Mouse (Mus musculus): ENCODE results near the gene Gm21170. TPM values are rescaled to one million over a fixed set of nuclear protein-coding genes. Genes with fewer than 3 reads are reported as not detected.
"Not testable (repeated sequence)": the region's sequence is repeated elsewhere in the genome, so short reads cannot be mapped to it uniquely, and the experiment has no call there.

Gm21170 gene
- total RNA-seq (2014; rRNA removed) (not detected in 2 replicates), polyA plus RNA-seq (2012; rRNA removed) (not detected in 2 replicates)

GRCm38 (mm10) chrY:47690998-47691397 is at the start of gene Gm21170:
TSS of gene Gm21170 (minus strand) at chrY:47691098.
- not testable (repeated sequence) for H3K79me2 ChIP-seq (ENCODE audit: control insufficient read depth, insufficient read depth, low read length)
- no CpG with 5 or more reads among the region's 2 CpGs for WGBS

More at GRCm38 (mm10) chrY:47690998-47691397, at the start of gene Gm21170:
- H3K27ac ChIP-seq (replicated peaks; ENCODE audit: insufficient read depth, low read depth, low read length); H3K4me3 ChIP-seq (ENCODE audit: insufficient read depth, low read depth, low read length); H3K27me3 ChIP-seq (ENCODE audit: control insufficient read depth, insufficient read depth, low read length); DNase-seq (ENCODE audit: extremely low read depth, low read depth, low spot score); H3K9ac ChIP-seq (ENCODE audit: low read depth, low read length); H3K36me3 ChIP-seq (ENCODE audit: control insufficient read depth, insufficient read depth, low read length); H3K4me1 ChIP-seq (ENCODE audit: control insufficient read depth, insufficient read depth, low read length): not testable (repeated sequence)

Other genes starting within 250 kb of the Gm21170 start
- not detected in 2 replicates for gene Gm21256, start 240.1 kb downstream of the Gm21170 start, total RNA-seq (2014; rRNA removed)
- gene Gm21256, start 240.1 kb downstream of the Gm21170 start, polyA plus RNA-seq (2012; rRNA removed) = not detected in 2 replicates

Measured in liver, adult 2 months (tissue).